Mouse (Mus musculus) G1E (cell line): ENCODE results near the gene Tns2.

Source experiments
- CTCF ChIP-seq: IDR thresholded peaks from 2 replicates; pipeline ENCODE4 v1.5.1; 2012; ENCODE audit warnings: low read depth, low read length, inconsistent platforms, mixed read lengths
- GATA1 ChIP-seq: IDR thresholded peaks from 2 replicates; pipeline ENCODE4 v1.6.1; 2012; ENCODE audit warnings: borderline replicate concordance, low read length, inconsistent platforms, mixed read lengths
- GATA2 ChIP-seq: IDR thresholded peaks from 2 replicates; pipeline ENCODE4 v1.6.1; 2012; ENCODE audit warnings: low read depth, low read length, inconsistent platforms, borderline replicate concordance

DNA sequence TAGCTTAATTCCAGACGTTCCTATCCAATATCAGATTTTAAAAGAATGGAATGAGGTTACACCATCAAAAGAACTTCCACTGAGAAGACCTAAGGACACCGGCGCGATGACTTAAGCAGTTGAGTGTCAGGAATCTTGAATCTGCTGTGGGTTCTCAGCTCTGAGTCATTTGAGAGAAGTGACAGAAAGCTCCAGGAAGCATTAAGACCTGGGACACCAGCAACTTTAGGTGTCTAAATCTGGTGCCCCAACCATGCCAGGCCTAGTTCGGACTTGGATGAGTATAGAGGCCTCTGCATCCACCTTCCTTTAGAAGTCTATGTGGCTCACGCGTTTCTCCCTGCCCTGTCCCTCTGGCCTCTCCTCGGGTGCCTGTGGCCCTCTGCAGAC, 447 bp upstream of the Tns2 start:
- TF ChIP-seq CTCF = no peak
- TF ChIP-seq GATA1 = no peak
- no peak for TF ChIP-seq GATA2
